Mouse (Mus musculus) right cerebral cortex, postnatal 4 days (tissue): ENCODE results near the gene Ccna2.
"Not testable (repeated sequence)": the region's sequence is repeated elsewhere in the genome, so short reads cannot be mapped to it uniquely, and the experiment has no call there.

Experiments
- DNase-seq: peaks from one replicate; pipeline ENCODE4 v3.0.0-alpha.2; 2022

Gene Ccna2

DNA sequence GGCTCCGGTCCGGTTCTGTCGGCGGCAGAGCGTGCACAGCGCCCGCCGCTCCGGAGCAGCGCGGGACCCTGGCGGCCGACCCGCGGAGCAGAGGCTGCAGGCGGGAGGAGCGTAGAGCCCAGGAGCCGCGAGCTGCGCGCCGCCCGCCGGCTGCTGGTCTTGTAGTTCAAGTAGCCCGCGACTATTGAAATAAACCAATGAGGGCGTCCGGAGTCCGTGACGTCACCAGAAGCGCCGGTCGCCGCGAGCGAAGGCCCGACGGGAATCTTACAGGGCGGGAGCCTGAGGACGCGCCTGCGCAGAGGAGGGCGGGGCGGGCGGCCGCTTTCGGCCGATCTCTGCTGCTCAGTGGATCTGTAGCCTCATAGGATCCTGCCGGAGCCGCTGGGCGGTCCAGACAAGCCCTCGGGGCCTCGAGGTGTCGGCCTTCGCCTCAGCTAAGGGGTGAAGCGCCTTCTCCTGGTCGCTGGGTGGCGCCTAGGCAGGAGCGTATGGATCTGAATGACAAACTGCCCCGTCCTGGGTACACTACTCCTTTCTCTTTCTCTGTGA is at the start of gene Ccna2:
Ccna2 (minus strand) TSS at position 324 of the 552 bp plus-strand sequence.
- DNase-seq: peak; percentile 98

DNA sequence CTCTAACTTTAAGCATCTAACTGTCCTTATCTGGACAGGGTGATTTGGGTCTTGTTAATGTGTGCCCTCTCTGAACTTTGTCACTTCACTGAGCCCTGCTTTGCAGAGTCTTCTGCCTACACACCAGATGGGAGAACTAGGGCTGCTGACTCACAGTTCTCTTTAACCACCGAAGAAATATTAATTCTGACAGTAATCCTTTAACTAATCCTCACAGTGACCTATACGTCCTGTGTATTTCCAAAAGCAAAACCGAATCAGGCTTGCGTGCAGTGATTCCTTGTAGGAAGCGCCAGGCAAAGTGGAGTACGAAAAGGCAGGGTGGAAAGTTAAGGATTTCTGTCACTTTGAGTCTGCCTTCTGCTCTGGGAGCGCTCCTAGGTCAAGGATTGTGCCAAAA is 46.2 kb upstream of the Ccna2 start:
- DNase-seq: no peak

DNA sequence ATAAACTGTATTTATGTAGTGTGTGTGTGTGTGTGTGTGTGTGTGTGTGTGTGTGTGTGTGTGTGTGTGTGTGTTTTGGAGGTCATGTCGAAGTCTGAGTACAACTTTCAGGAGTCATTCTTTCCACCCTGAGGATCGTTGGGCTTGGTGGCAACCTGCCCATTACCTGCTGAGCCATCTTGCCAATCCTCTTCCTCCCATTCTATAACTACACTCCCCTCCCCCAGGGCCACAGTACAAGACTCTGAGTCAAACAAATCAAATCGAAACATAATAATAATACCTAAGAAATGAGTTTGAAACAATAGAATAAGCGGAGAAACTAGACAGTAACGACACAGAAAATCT is 41.9 kb upstream of the Ccna2 start:
- peak; percentile 12 for DNase-seq

DNA sequence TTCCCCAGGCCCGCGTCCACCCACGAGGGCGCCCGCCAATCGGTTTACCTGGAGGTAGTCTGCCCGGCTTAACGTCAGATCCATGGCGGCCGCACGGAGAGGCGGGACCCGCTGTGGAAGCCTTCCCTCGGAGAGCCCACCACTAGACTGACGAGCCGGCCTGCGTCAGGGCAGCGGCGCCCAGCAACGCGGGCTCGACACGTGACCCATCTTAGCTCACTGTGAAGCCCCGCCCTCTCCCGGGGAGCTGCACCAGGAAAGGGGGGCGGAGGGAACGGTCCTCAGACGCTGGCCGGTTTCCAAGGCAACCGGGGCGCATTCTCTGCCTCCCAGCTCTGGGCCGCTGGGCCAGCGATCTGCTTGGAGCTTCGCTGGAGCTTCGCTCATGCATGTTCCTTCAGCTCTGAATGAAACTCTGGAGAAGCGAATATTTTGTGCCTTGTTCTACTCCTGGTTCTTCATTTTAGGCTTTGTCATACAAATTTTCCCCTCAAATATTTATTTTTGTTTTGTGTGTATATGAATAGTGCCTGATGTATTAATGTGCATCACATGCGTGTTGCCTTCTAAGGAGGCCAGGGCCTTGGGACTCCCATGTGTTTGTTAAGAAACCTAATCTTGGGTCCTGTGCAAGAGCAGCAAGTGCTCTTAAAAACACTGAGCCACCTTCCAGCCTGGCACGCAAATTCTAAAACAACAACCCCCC is 41.4 kb upstream of the Ccna2 start, which contains the start of gene Bbs7:
Bbs7 (minus strand) TSS at position 276 of the 706 bp plus-strand sequence.
- peak; percentile 96 for DNase-seq

DNA sequence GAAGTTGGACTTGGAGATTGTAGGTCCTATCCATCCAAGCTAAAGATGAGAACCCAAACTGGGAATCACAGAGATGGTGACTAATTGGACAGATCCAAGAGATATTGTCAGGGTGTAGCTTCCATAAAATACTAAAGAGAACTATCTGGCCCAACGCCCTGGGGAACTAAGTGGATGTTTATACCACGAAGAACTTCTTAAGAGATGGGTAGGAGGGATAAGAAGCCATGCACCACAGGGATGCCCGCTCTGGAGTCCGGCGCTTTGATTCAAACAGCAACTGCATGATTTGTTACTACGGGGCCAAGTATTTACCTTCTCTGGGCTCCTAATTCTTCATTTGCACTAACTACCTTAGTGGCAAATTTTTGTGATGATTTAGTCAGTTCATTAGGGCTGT is 40.7 kb upstream of the Ccna2 start:
- DNase-seq: no peak

DNA sequence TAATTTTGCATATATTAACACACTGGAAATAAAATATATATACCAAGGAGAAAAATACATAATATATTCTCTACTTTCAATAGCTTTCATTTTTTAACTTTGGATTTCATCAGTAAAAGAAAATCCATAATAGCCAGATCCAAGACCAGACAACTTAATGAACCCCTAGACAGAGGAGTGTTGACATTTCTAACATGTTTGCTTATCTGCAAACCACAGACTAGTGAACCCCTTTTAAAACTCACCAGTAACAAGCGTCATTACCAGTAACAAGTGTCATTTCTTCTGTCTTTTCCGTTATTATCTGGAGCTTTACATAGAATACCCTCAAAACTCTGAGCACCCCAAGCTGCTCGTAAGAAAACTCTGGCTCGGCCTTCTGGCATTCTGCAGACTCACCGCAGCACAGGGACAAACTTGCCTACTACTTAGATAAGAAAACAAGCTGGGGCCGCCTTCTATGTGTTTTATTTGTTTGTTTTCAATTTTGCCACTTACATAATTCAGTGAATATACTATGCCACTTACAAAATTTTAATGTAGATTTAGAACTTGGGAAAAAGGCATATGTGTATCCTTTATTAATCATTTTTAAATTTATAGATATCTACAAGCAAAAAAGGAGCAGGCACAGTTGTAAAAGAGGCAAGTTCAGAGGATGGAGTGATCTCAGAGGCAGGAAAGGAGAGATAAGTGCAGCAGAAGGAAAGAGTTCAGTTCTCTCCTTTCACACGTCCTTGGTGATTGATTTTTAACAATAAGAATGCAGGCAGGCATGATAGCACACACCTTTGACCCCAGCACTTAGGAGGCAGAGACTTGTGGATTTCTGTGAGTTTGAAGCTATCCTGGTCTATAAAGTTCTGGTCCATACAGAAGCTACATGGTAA is 34.2 kb upstream of the Ccna2 start:
- DNase-seq: no peak

DNA sequence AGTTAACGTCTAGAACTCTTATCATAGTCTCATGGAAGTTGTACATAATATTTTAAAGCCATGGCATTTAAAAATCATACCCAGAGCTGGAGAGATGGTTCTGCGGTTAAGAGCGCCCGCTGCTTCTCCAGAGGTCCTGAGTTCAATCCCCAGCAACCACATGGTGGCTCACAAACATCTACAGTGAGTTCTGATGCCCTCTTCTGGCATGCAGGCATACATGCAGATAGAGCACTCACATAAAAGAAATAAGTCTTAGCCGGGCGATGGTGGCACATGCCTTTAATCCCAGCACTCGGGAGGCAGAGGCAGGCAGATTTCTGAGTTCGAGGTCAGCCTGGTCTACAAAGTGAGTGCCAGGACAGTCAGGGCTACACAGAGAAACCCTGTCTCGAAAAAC is 27.8 kb upstream of the Ccna2 start:
- DNase-seq: not testable (repeated sequence)

DNA sequence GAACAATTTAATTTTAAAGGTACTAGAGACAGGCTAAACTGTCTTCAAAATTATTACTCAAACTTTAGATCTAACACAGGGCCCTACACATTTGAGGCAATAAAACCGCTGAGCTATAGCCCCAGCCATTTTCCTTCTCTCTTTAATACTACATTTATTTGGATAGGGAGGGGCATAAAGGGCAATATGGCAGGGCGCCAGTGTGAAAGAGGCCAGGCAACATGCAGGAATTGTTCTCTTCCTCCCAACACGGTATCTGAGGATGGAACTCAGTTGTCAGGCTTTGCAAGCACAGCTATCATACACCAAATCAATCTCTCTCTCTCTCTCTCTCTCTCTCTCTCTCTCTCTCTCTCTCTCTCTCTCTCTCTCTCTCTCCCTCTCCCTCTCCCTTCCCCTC is 26.9 kb upstream of the Ccna2 start:
- no peak for DNase-seq

DNA sequence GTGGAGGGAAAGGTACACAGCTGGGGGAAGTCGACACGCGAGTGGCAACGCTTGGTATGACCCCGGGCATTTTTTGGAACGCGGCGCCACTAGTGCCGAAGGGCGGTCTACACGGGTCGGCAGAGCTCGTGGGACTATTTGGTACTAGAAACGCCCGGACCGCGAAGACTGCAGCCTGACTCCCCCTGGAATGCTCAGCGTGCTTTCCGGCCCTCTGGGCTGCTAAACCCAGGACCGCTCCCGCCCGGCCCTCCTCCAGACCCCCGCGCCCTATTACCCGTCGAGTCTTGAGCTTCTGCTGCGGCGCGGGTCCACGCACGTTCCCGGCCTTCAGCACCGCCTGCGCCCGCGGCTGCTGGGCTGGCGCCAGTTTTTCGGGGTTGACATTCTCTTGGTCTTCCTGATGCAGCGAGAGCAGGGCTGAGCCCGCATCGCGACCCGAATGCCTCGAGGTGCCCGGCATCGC is 556 bp downstream of the Ccna2 start:
- peak; percentile 48 for DNase-seq

DNA sequence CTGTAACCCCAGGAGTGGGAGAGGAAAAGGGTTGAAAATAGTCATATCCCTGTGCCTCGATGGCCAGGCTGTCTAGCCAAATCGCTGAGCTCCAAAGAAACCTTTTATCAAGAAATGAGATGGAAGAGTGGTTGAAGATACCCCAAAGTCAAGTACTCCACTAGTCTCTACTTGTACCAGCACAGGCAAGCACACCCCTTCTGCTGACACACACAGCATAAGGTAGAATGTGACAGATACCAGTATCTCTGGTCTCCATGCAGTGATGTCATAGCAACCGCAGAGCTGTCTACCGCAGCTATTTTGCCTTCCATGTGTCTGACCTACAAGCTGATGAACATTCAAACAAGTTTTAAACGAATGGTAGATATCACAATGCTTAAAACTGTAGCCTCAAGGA is 2.1 kb downstream of the Ccna2 start:
- DNase-seq: no peak

DNA sequence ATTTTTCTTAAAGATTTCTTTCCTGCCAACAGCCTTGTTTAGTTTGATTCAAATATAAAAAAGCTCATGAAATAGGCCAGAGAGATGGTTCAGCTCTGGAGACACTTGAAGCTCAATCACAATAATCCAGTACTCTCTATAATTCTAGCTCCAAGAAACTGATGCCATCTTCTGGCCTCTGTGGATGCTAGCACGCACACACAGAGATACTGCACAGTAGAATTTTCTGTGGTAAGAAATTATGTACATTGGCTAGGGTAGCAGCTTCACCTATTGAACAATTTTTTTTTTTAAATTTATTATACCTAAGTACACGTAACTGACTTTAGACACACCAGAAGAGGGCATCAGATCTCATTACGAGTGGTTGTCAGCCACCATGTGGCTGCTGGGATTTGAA is 8.3 kb downstream of the Ccna2 start:
- no peak for DNase-seq

DNA sequence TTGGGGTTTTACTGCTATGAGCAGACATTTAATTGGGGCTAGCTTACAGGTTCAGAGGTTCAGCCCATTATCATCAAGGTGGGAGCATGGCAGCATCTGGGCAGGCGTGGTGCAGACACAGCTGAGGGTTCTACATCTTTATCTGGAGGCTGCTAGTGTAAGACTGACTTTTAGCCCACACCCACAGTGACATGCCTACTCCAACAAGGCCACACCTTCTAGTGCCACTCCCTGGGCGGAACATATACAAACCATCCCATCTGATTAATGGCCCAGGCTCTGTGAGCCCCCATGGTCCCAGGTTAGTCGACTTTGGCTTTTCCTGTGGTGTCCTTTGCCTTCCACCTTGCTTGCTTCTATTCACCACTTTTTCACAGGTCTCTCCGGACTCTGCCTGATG is 12.3 kb downstream of the Ccna2 start:
- no peak for DNase-seq

DNA sequence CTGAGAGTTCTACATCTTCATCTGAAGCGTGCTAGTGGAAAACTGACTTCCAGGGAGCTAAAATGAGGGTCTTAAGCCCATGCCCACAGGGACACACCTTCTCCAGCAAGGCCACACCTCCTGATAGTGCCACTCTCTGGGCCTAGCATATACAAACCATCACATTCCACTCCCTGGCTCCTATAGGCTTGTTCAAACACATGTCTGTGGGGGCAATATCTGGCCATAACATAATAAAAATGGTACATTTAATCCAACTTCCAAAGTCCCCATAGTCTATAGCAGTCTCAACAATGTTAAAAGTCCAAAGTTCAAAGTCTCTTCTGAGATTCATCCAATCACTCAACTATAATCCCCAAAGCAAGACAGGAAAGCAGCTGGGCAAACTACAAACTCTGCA is 14.3 kb downstream of the Ccna2 start:
- no peak for DNase-seq

DNA sequence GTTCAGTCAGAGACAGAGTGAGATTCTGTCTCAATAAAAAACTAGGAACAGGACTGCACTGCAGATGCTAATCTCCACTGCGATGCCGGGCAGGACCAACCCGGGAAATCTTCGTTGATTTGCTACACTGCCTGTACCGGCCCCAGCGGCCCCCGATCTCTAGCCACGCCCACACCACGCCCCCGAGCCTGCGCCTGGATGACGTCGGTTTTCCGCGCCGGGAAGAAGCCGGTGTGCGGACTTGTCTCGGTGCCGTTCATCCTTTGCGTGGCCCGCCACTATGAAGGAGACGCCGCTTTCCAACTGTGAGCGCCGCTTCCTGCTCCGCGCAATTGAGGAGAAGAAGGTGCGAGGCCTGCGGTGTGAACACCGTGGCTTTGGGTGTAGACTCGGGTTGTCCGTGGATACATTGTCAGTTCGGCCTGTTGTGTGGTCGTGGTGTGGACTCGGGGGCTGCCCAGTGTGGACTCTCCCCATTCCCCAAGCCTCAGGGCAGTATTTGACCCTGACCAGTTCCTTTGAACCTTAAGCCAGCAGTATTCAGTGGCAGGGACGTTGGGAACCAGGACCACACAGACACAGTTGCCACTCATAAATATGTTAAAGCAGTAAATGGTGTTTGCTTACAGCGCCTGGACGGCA is 19.4 kb downstream of the Ccna2 start, which contains the start of gene Exosc9:
Exosc9 (plus strand) TSS at position 201 of the 642 bp plus-strand sequence.
- peak; percentile 97 for DNase-seq

DNA sequence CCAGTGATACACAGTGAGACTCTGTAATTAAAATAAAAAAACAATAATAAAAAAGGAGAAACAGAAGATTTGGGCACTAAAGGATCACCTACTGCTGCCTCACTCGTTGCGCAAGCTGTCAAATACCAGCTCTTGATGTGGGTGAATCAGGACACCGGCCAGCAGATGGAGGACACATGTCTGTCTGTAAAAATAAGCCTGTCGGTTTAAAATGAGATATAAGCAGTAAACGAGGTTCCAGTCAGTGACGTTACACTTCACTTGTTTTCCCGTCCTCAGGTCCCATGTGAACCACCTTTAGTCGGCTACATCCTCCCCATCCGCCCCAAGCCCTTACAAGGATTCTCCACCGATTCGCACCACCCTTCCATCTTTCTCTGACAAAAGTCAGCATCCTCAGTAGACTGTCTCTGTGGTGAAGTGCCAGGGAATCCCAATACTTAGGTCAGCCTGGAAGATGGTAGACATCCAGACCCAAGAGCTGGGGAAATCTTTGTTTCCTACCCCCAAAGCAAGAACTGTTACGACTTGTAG is 20.0 kb downstream of the Ccna2 start:
- DNase-seq: peak; percentile 16

DNA sequence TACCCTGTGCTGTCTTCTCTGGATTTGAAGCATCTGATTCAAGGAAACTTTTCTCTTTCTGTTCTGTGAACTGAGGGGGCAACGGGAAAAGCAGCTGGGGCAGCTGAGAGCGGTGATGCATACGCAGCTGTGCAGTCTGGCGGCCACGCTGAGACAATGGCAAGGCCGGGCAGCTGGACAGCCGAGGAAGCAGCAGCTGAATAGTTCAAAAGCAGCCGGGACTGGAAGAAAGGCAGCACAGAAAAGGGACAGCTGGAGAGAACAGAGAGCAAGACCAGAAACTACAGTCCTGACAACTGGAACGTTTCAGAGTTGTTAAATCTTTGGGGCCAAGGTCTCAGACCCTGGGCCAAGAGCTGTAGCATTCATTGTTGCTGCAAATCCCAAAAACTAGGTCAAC is 20.6 kb downstream of the Ccna2 start:
- DNase-seq: peak; percentile 30

DNA sequence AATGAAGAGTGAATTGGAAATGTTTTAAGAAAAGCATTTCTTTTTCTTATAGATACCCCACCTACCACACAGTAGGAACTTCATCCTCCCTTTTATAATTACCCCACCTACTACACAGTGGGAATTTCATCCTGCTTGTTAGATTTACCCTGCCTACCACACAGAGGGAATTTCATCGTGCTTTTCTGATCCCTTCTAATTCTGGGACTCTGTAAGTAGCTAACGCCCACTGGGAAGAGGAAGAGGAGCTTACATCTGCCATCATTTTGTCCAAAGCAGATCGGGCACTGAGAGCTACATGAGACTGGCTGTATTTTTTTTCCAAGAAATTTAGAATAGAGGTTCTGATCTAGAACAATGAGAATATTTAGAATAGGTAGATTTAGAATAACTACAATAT is 27.0 kb downstream of the Ccna2 start:
- no peak for DNase-seq

DNA sequence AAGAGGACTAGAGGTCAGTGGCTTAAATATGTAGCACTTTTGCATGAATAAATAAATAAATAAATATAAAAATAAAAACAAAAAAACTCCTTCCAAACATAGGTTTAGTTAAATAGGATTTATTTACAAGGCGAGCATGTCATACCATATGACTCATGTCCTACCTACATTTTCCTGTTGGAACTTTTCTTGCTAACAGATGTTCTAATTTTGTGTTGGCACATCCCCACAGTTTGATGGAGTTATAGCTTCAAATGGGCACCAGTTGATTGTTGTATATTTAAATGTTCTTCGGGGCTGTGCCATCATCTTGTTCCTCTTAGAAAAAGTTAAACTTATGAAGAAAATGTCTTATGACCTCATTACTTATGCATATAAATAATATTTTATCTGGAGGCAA is 30.6 kb downstream of the Ccna2 start:
- no peak for DNase-seq

DNA sequence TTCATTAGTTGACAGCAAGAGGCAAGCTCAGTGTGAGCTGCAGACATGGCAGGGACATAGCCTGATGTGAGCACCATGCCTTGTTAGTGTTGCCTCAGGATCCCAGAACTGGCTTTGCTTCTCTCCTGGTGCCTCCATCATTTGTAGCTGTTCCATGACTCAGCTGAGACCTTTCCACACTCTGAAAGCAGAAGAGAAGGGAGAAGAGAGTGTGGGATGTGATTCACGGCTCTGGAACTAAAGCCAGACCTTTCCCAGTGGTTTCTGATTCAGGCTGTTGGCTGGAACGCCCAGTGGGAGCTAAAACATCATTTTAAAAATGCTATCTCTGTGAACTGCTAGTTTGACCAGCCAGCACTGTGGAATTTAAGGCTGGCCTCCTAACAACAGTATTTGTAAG is 31.2 kb downstream of the Ccna2 start:
- no peak for DNase-seq

DNA sequence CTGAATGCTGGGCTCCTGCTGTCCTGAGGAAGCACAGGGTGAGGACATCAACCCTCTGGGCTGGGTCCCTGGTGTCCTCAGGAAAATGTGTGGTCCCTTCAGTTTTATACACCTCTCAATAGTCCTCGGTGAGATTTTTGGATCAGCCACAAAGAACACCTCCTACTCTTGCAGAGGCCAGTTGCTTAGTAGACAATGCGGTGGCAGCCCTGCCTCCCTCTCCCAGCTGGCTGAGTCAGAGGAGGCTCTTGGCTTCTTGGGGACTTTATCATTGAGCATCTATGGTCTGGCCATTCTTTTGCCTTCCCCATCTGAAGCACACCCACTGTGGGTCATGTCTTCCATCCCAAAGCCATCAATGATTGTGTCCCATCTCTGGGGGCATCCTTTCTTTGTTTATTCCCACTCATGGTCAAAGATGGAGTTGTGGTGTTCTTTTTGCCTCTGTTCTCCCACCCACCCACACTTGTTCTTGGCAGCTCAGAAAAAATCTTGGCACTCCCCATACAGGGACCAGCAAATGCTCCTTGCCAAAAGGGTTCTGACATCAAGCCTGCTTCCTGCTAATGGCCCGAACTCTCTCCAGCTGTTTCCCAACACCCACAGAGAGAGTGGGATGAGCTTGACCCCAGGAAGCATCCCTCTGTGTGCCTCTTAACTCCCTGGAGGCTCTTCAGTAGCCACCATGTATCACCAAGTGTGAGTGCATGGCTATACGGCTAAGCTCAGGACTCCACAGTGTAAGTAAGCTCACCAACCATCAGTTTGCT is 34.1 kb downstream of the Ccna2 start:
- DNase-seq: no peak

DNA sequence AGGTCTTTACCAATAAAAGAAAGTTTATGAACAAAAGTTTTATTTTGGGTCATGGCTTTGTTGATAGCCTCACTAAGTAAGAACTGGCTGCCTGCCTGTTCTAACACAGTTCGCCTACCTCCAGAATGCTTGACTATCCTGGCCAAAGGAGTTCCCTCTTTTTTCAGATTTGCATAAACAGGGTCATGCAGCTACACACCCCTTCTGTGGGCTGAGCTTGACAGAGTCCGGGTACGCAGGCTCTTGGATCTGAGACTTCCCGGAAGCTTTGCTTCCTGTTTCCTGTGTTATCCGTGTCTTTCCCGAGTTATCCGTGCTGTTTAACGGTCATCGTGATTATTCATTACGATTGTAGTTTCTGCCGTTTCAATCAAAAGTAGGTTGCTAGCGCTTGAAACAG is 35.9 kb downstream of the Ccna2 start:
- no peak for DNase-seq

DNA sequence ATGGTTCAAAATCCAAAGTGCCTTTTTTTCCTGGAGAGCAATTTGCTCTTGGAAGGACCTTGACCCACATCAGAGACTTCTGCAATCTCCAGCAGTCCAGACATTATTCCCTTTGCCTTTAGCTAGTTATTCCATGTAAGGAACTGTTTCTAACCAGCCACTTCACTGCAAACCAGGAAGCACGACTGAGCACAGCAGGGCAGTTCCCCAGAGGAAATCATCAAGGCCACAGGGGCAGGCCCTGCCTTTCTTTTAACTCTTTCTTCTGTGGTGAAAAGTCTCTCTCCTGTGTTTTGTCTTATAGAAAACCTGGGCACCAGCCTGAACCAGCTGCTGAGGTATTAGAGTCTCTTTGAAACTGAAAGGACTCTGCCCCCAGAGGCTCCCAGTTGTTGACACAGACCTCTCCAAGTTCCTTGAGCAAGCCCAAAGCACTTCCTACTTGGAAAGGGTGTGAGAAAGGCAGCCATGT is 38.7 kb downstream of the Ccna2 start:
- DNase-seq: no peak
